8 mouse cellular contexts compared by ENCODE assay signal in genomic region chr2:116971666-116972613, GRCm38 (mm10).
A peak's percentile ranks its signal among the peaks of the same experiment; 100 is the strongest.
DNase-seq lines count a peak whose midpoint lies in the region; ATAC-seq lines count a peak whose summit lies in the region.

No protein-coding gene starts in this region.

- peak; percentile 67 for ATAC-seq in embryonic facial prominence, embryonic 15.5 days (ENCODE audit: insufficient number of reproducible peaks, low FRiP score, low TSS enrichment, low read depth)
- no peak for ATAC-seq in midbrain, embryonic 16.5 days

- H3K4me2 ChIP-seq in embryonic facial prominence, embryonic 15.5 days (replicated peaks) = peak overlapping the region; percentile 44
- peak overlapping the region; percentile 36 for H3K4me2 ChIP-seq in midbrain, embryonic 16.5 days (ENCODE audit: low read length)

- H3K27ac ChIP-seq in embryonic facial prominence, embryonic 15.5 days (replicated peaks) = peak overlapping the region; percentile 81
- peak overlapping the region; percentile 83 for H3K27ac ChIP-seq in hindbrain, embryonic 10.5 days
- H3K27ac ChIP-seq in midbrain, embryonic 16.5 days (ENCODE audit: low read length) = no peak overlapping the region

- peak overlapping the region; percentile 21 for H3K4me3 ChIP-seq in embryonic facial prominence, embryonic 15.5 days (replicated peaks)
- peak overlapping the region; percentile 34 for H3K4me3 ChIP-seq in hindbrain, embryonic 10.5 days
- no peak overlapping the region for H3K4me3 ChIP-seq in midbrain, embryonic 16.5 days (ENCODE audit: low read depth, low read length)

- no peaks in the 10 kb centered on the region for H3K9me3 ChIP-seq in embryonic facial prominence, embryonic 15.5 days (replicated peaks)
- no peaks in the 10 kb centered on the region for H3K9me3 ChIP-seq in hindbrain, embryonic 10.5 days
- no peaks in the 10 kb centered on the region for H3K9me3 ChIP-seq in midbrain, embryonic 16.5 days (replicated peaks; ENCODE audit: control insufficient read depth, low read length, poor library complexity, severe bottlenecking)

- no peaks in the 10 kb centered on the region for H3K36me3 ChIP-seq in embryonic facial prominence, embryonic 15.5 days
- H3K36me3 ChIP-seq in hindbrain, embryonic 10.5 days = no peaks in the 10 kb centered on the region
- no peaks in the 10 kb centered on the region for H3K36me3 ChIP-seq in midbrain, embryonic 16.5 days (ENCODE audit: control insufficient read depth, insufficient read depth, low read length)

- WGBS in embryonic facial prominence, embryonic 15.5 days = 4% methylated on average over 9 of the region's 9 CpGs
- 9% methylated on average over 9 of the region's 9 CpGs for WGBS in hindbrain, embryonic 10.5 days
- 7% methylated on average over 9 of the region's 9 CpGs for WGBS in midbrain, embryonic 16.5 days

- peak; percentile 16 for DNase-seq in urinary bladder, postnatal 14 days (ENCODE audit: low spot score)
- no peak for DNase-seq in urinary bladder, postnatal 4 days (ENCODE audit: low spot score in 2 of 2)
- peak; percentile 53 for DNase-seq in hindbrain, embryonic 10.5 days (ENCODE audit: low spot score)
- DNase-seq in liver = peak; percentile 21
- no peak for DNase-seq in frontal cortex, postnatal 14 days (ENCODE audit: low spot score in 2 of 2)
- DNase-seq in ovary, postnatal 10 days (ENCODE audit: low spot score) = no peak

- H3K27me3 ChIP-seq in embryonic facial prominence, embryonic 15.5 days = no peaks in the 10 kb centered on the region
- peaks cover 23% of the 10 kb centered on the region for H3K27me3 ChIP-seq in hindbrain, embryonic 10.5 days (ENCODE audit: insufficient read depth, poor library complexity, severe bottlenecking)
- no peaks in the 10 kb centered on the region for H3K27me3 ChIP-seq in midbrain, embryonic 16.5 days (ENCODE audit: control insufficient read depth, insufficient read depth, low read depth, low read length)

- H3K9ac ChIP-seq in embryonic facial prominence, embryonic 15.5 days = no peak overlapping the region
- no peak overlapping the region for H3K9ac ChIP-seq in midbrain, embryonic 16.5 days (ENCODE audit: low read depth, low read length)

- peaks cover 44% of the 10 kb centered on the region for H3K4me1 ChIP-seq in embryonic facial prominence, embryonic 15.5 days
- peaks cover 59% of the 10 kb centered on the region for H3K4me1 ChIP-seq in hindbrain, embryonic 10.5 days (replicated peaks)
- peaks cover 29% of the 10 kb centered on the region for H3K4me1 ChIP-seq in midbrain, embryonic 16.5 days (ENCODE audit: control insufficient read depth, insufficient read depth, low read length)

Comparison
In these comparisons a context has a peak if more than half of its experiments do, and no peak if none do; other contexts are left out.
1. DNase-seq: peak in urinary bladder, postnatal 14 days (single experiment), hindbrain, embryonic 10.5 days (single experiment) and liver (single experiment); none in urinary bladder, postnatal 4 days (0 of 2), frontal cortex, postnatal 14 days (0 of 2) and ovary, postnatal 10 days (single experiment).